Mouse (Mus musculus): ENCODE data around the gene Bcl9l.

Gene Bcl9l

DNA sequence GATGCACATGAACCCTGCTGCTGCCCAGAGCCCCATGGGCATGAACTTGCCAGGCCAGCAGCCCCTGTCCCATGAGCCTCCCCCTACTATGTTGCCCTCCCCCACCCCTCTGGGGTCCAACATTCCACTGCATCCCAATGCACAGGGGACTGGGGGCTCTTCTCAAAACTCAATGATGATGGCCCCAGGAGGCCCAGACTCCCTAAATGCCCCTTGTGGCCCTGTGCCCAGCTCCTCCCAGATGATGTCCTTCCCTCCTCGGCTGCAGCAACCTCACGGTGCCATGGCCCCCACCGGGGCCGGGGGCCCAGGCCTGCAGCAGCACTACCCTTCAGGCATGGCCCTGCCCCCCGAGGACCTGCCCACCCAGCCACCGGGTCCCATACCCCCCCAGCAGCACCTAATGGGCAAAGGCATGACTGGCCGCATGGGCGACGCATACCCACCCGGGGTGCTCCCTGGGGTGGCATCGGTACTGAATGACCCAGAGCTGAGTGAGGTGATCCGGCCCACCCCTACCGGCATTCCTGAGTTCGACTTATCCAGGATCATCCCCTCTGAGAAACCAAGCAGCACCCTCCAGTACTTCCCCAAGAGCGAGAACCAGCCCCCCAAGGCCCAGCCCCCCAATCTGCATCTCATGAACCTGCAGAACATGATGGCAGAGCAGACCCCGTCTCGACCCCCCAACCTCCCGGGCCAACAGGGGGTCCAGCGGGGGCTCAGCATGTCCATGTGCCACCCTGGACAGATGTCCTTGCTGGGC is 26.3 kb downstream of the Bcl9l start:
- in situ Hi-C loops (cut with MboI; ENCODE audit: unreplicated experiment in 2 of 2) = loop anchor here in 1 of 2 experiments (5.0 kb wide), 1 partner anchor 138 kb away; no protein-coding TSS in a partner anchor

DNA sequence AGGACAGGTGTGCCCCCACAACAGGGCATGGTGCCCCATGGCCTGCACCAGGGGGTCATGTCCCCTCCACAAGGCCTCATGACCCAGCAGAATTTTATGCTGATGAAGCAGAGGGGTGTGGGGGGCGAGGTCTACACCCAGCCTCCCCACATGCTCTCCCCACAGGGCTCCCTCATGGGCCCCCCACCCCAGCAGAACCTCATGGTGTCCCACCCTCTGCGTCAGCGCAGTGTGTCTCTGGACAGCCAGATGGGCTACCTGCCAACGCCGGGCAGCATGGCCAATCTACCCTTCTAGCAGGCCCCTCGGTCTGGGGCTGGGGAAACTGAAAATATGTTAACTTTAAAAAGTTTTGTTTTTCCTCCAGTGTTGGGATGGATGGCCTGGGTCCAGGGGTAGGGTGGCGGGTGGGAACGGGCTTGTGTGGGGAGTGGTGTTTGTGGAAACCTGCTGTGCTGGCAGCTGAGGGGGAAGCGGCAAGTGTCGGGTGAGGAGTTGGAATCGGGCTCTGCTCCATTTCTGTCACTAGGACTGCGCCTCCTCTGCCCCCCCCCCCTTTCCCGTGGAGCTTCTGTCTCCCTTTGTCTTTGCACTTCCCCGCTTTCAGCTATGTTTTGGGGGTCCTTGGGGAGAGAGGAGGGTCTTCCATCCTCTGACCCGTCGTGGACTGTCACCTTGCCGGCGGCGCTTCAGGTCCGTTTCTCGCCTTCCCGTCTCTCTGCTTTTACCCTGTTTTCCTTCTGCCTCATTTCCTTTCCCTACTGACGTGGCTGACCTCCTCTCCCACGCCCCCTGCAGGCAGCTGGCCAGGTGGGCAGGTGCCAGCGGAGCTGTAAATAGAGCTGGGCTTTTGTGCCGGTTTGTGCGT is 27.1 kb downstream of the Bcl9l start:
- in situ Hi-C loops (cut with MboI; ENCODE audit: unreplicated experiment in 2 of 2) = loop anchor here (5.0 kb wide), 2 partner anchors 93 to 138 kb away; partner anchors contain the start of gene Ddx6 (in 1 of the 2)

DNA sequence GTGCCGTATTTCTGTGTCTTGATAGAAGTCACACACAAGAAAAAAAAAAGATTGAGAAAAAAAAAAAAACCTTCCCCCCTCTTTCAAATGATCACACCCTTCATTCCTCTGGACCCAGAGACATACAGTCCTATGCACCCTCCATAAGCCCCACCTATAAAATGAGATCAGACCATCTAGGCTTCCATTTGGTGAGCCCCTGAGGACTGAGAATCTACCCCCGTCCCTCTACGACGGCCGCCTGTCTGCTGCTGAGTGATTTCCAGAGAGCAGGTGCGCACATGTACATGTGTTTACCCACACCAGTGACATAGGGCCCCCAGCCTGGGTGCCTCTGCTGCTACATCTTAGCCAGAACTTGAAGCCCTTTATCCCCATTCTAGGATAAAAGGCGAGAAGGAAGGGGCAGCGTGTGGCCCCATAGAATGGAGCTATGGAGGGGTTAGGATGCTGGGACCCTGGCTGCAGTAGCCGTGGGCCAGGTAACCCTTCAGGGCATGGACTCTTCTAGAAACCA is 27.8 kb downstream of the Bcl9l start:
- in situ Hi-C loops (cut with MboI; ENCODE audit: unreplicated experiment in 2 of 2) = loop anchor here (5.0 kb wide), 2 partner anchors 92 to 137 kb away; partner anchors contain the start of gene Ddx6 (in 1 of the 2)

DNA sequence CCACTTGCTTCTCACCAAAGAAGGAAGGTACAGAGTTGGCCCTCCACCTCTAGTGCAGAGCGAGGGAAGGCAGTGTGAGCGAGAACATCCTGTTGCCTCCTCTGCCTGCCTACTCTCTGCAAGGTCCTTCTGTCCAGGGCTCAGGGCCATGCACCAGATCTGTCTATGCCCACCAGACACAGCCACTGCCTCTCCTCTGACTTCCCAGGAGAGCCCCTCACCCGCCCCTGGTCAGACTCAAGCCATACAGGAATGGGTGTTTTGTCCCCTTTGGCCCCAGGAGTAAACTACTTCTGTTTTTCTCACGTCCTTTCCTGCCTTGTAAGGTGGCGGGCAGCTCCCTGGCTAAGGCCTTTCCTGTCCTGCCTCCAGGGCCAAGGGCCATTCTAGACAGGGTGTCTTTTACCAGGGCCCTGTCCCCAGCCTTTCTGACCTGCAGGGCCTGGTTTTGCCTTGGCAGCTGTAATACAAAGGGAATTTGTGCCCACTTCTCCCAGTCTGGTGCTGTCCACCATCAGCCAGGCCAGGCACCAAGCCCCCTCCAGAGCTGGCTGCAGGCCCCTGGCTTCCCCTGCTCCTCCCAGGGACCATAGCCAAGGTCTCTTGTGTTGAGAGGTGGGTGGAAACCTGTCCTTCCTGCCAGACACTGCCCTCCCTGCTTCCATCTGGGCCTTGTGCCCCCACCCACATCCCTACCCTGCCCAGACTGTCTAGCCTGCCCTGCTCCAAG is 28.4 kb downstream of the Bcl9l start:
- in situ Hi-C loops (cut with MboI; ENCODE audit: unreplicated experiment in 2 of 2) = loop anchor here (5.0 kb wide), 2 partner anchors 91 to 136 kb away; partner anchors contain the start of gene Ddx6 (in 1 of the 2)

GRCm38 (mm10) chr9:44511935-44512716 is 29.5 kb downstream of the Bcl9l start:
- in situ Hi-C loops (cut with MboI; ENCODE audit: unreplicated experiment in 2 of 2) = loop anchor here (5.0 kb wide), 2 partner anchors 90 to 135 kb away; partner anchors contain the start of gene Ddx6 (in 1 of the 2)

GRCm38 (mm10) chr9:44512717-44513003 is 30.0 kb downstream of the Bcl9l start:
- in situ Hi-C loops (cut with MboI; ENCODE audit: unreplicated experiment in 2 of 2) = loop anchor here (5.0 kb wide), 2 partner anchors 90 to 135 kb away; partner anchors contain the start of gene Ddx6 (in 1 of the 2)

DNA sequence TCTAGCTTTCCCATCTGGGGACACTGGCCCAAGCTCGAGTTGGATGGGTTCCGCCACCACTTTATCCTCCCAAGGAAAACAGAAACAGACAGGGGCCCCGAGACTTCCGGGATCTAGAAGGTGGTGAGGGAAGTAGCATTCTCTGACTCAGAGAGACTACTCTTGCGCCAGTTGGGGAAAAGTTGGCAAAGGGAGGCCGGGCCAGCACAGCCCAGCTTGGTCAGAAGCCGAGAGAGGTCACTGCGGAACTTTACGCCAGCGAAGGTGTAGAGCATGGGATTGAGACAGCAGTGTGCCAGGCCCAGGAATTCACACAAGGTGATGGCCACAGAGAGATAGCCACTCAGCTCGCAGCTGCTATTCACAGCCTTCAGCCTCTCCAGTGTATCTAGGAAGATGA is 30.5 kb downstream of the Bcl9l start:
- in situ Hi-C loops (cut with MboI; ENCODE audit: unreplicated experiment in 2 of 2) = loop anchor here (5.0 kb wide), 2 partner anchors 89 to 134 kb away; partner anchors contain the start of gene Ddx6 (in 1 of the 2)

DNA sequence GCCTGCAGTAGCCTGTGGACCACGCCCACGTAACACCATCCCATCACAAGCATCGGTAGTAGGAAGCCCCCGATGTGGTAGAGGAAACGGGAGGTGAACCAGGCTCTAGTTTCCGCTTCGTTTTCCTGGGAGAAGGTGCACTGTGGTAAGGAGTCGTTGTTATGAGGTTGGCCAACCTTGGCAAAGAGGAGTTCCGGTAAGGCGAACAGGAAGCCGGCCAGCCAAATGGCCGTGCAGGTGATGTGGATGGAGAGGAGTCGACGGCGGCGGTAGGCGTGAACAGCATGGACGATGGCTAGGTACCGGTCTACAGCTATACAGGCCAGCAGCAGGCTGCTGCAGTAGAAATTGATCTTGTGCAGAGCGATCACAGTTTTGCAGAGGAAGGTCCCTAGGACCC is 31.0 kb downstream of the Bcl9l start:
- in situ Hi-C loops (cut with MboI; ENCODE audit: unreplicated experiment in 2 of 2) = loop anchor here (5.0 kb wide), 2 partner anchors 89 to 134 kb away; partner anchors contain the start of gene Ddx6 (in 1 of the 2)

GRCm38 (mm10) chr9:44514147-44514546 is 31.5 kb downstream of the Bcl9l start:
- in situ Hi-C loops (cut with MboI; ENCODE audit: unreplicated experiment in 2 of 2) = loop anchor here (5.0 kb wide), 2 partner anchors 88 to 133 kb away; partner anchors contain the start of gene Ddx6 (in 1 of the 2)

DNA sequence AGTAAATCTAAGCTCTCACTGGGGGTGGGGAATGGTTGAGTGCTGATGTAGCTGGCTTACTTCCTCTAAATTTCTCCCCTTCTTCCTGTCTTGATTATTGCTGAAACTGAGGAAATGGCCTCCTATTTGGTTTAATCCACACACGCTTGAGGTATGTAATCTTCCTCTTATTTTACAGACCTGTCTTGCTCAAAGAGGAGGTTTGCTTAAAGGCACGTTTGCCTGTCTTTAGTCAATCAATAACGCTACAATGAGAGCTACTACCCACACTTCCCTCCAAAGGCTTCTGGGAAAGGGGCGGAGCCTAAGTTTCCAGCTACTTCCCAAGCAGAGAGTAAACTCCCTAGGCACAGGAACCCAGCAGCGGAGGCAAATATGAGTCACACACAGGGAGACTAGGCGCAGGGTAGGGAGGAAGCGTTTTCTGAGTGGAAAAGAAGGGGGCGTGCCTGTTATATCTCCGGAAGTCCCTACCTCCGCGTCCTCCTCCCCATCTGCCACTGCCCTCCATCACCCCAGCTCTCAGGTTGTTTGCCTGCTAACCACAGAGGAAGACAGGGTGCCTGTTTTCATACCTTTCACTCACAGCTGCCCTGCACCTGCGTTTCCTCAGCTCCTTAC is 32.6 kb downstream of the Bcl9l start:
- in situ Hi-C loops (cut with MboI; ENCODE audit: unreplicated experiment in 2 of 2) = no loop called here

GRCm38 (mm10) chr9:44515891-44516290 is 33.3 kb downstream of the Bcl9l start:
- in situ Hi-C loops (cut with MboI; ENCODE audit: unreplicated experiment in 2 of 2) = no loop called here

- in situ Hi-C loops (cut with MboI; ENCODE audit: unreplicated experiment in 2 of 2) = no loop called here
Observed at GRCm38 (mm10) chr9:44517368-44517767, 34.7 kb downstream of the Bcl9l start.

GRCm38 (mm10) chr9:44518068-44518467 is 35.4 kb downstream of the Bcl9l start:
- in situ Hi-C loops (cut with MboI; ENCODE audit: unreplicated experiment in 2 of 2) = no loop called here

DNA sequence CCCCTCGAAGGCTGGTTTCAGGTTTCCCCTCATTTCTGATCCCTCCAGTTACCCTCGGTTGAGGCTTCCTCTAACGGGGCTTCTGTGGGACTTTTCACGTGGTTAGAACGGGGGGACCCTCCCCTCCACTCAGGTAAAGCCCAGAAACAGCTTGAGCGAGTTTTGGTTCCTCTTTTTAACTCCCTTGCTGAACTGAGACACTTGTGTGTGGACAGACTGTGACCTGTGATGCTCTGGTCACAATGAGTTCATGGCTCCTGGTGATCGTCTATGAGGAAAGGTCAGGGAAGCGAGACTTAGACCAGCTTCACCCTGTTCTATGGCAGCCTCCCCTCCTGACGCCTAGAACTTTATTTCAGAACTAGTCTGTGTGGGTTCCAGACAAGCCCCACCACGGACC is 39.3 kb downstream of the Bcl9l start:
- in situ Hi-C loops (cut with MboI; ENCODE audit: unreplicated experiment in 2 of 2) = loop anchor here in 1 of 2 experiments (5.0 to 10.0 kb wide), 2 partner anchors 53 to 85 kb away; no protein-coding TSS in a partner anchor

GRCm38 (mm10) chr9:44523686-44524085 is 41.1 kb downstream of the Bcl9l start:
- in situ Hi-C loops (cut with MboI; ENCODE audit: unreplicated experiment in 2 of 2) = loop anchor here in 1 of 2 experiments (5.0 to 10.0 kb wide), 2 partner anchors 51 to 84 kb away; no protein-coding TSS in a partner anchor

GRCm38 (mm10) chr9:44524235-44524826 is 41.7 kb downstream of the Bcl9l start:
- in situ Hi-C loops (cut with MboI; ENCODE audit: unreplicated experiment in 2 of 2) = loop anchor here in 1 of 2 experiments (5.0 to 10.0 kb wide), 2 partner anchors 50 to 83 kb away; no protein-coding TSS in a partner anchor

DNA sequence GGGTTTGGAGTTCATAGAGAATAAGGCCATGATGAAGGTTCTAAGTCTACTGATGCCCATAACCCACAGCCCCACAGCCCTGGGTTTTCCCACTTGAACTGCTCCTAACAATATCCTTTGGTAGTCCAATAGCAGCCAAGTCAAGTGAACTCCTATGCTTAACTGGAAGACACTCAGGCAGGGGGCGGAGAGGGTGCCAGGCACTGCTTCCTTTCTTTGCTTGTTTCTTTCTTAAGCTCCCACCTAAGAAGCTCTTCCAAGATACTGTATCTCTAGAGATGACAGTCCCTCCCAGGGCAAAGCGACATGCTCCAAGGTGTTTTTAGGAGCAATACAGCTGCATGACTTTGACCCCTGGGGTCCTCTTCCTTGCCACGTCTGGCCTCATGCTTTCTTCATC is 42.4 kb downstream of the Bcl9l start:
- in situ Hi-C loops (cut with MboI; ENCODE audit: unreplicated experiment in 2 of 2) = loop anchor here (5.0 to 10.0 kb wide), 2 partner anchors 50 to 52 kb away; no protein-coding TSS in a partner anchor

DNA sequence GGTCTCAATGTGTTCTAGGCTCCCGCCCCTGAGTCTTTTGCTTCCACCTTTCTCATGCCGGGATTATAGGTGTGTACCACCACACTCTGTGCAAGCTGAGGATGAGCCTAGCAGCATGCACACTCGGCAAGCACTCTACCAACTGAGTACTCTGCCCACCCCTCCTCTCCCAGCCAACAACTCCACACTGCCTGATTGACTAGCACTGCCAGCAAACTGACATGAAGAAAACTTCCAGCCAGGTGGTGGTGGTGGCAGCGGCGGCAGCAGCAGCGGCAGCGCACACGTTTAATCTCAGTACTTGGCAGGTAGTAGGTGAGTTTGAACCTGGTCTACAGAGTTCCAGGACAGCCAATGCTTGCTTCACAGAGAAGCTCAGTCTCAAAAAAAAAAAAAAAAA is 43.0 kb downstream of the Bcl9l start:
- in situ Hi-C loops (cut with MboI; ENCODE audit: unreplicated experiment in 2 of 2) = loop anchor here (5.0 to 10.0 kb wide), 2 partner anchors 49 to 52 kb away; no protein-coding TSS in a partner anchor
